Mouse (Mus musculus) ES-E14 (cell line): Measurements from ENCODE around the gene Klrb1f. TPM values are rescaled to one million over a fixed set of nuclear protein-coding genes. Genes with fewer than 3 reads are reported as not detected.

Experiments used
- DNase-seq: peaks from one replicate; pipeline ENCODE4 v3.0.0-alpha.2; 2013; ENCODE audit warnings: low read depth, low spot score
- H3K27ac ChIP-seq: 2 replicates; pipeline ENCODE4 v1.5.1; 2012; ENCODE audit warnings: low read depth, mild to moderate bottlenecking, low read length, moderate library complexity, mixed read lengths; ENCODE audit not compliant: poor library complexity, insufficient read depth, severe bottlenecking
- H3K36me3 ChIP-seq: 2 replicates; pipeline ENCODE4 v1.6.1; 2012; ENCODE audit warnings: mild to moderate bottlenecking, low read length, moderate library complexity, mixed read lengths; ENCODE audit not compliant: control insufficient read depth, poor library complexity, insufficient read depth, severe bottlenecking
- H3K4me1 ChIP-seq, 2 experiments: fragments of 150-350 bp in 1 of 2; sonication (generic) in 1 of 2; 2 replicates each; pipeline ENCODE4 v1.6.1; 2012; ENCODE audit warnings: low read length in 2 of 2, mild to moderate bottlenecking in 1 of 2, mixed read lengths in 1 of 2; ENCODE audit not compliant: control insufficient read depth in 2 of 2, insufficient read depth in 2 of 2, poor library complexity in 1 of 2
- H3K4me3 ChIP-seq, 2 experiments: fragments of 150-350 bp in 1 of 2; sonication (generic) in 1 of 2; 2 replicates each; pipeline ENCODE4 v1.5.1; 2012; ENCODE audit warnings: low read length in 2 of 2, low read depth in 1 of 2, mild to moderate bottlenecking in 1 of 2, mixed read lengths in 1 of 2; ENCODE audit not compliant: insufficient read depth in 1 of 2, poor library complexity in 1 of 2, severe bottlenecking in 1 of 2
- H3K9ac ChIP-seq: 2 replicates; pipeline ENCODE4 v1.6.1; 2012; ENCODE audit warnings: low read depth, mild to moderate bottlenecking, low read length, mixed read lengths; ENCODE audit not compliant: poor library complexity, insufficient read depth, severe bottlenecking
- H3K9me3 ChIP-seq: fragments of 150-350 bp; sonication (generic); 2 replicates; pipeline ENCODE4 v1.6.1; 2012; ENCODE audit warnings: low read depth, mild to moderate bottlenecking, low read length; ENCODE audit not compliant: control insufficient read depth, insufficient read depth
- CHD2 ChIP-seq: IDR thresholded peaks from 2 replicates; pipeline ENCODE4 v1.6.1; 2014; ENCODE audit warnings: mild to moderate bottlenecking, low read depth, low read length, inconsistent platforms
- HCFC1 ChIP-seq: IDR thresholded peaks from 2 replicates; pipeline ENCODE4 v1.6.1; 2012; ENCODE audit warnings: low read length, inconsistent platforms, borderline replicate concordance; ENCODE audit not compliant: insufficient read depth
- MAFK ChIP-seq: IDR thresholded peaks from 2 replicates; pipeline ENCODE4 v1.6.1; 2014; ENCODE audit warnings: mild to moderate bottlenecking, low read depth, low read length, inconsistent platforms; ENCODE audit not compliant: insufficient read depth
- ZC3H11A ChIP-seq: IDR thresholded peaks from 2 replicates; pipeline ENCODE4 v1.6.1; 2012; ENCODE audit warnings: low read depth, mild to moderate bottlenecking, inconsistent platforms, low read length, borderline replicate concordance
- ZNF384 ChIP-seq: IDR thresholded peaks from 2 replicates; pipeline ENCODE4 v1.6.1; 2012; ENCODE audit warnings: low read depth, low read length, inconsistent platforms
- in situ Hi-C, 2 experiments: fragments of 600-800 bp; cut with MboI; formaldehyde crosslinking; loops; one replicate each; pipeline ENCODE4 v1.15.1; 2025; ENCODE audit warnings: low sequenced_read_pairs in 2 of 2, inconsistent platforms in 1 of 2; ENCODE audit not compliant: unreplicated experiment in 2 of 2
- total RNA-seq: library from RNA; depleted of rRNA; stranded (reverse); fragments of 300-350 nt; gene quantifications from 2 replicates; pipeline ENCODE4 v1.2.3, GENCODE M21; 2012

The Klrb1f gene
- total RNA-seq, 1 experiment, result not detected

GRCm38 (mm10) chr6:129051731-129052130 is 6.0 kb downstream of the Klrb1f start:
- no peak overlapping the region for H3K4me3 ChIP-seq
- H3K9ac ChIP-seq, result no peak overlapping the region
- H3K4me1 ChIP-seq, result no peaks in the 10 kb centered on the region
- in situ Hi-C loops, result no loop called here
- H3K9me3 ChIP-seq, result no peaks in the 10 kb centered on the region
- no peak for DNase-seq
- no peak for TF ChIP-seq CHD2
- TF ChIP-seq MAFK, result no peak
- TF ChIP-seq HCFC1, result no peak
- no peak for TF ChIP-seq ZC3H11A
- TF ChIP-seq ZNF384, result no peak
- H3K36me3 ChIP-seq, result no peaks in the 10 kb centered on the region
- H3K27ac ChIP-seq, result no peak overlapping the region

GRCm38 (mm10) chr6:129056237-129056636 is 10.5 kb downstream of the Klrb1f start:
- no peak for DNase-seq
- no peak overlapping the region for H3K4me3 ChIP-seq
- in situ Hi-C loops, result no loop called here

GRCm38 (mm10) chr6:129058013-129058412 is 12.3 kb downstream of the Klrb1f start:
- no peak overlapping the region for H3K4me3 ChIP-seq
- H3K27ac ChIP-seq, result no peak overlapping the region
- no peaks in the 10 kb centered on the region for H3K36me3 ChIP-seq
- H3K4me1 ChIP-seq, result no peaks in the 10 kb centered on the region
- no peak for DNase-seq
- in situ Hi-C loops, result no loop called here
- TF ChIP-seq HCFC1, result no peak
- no peak for TF ChIP-seq CHD2
- TF ChIP-seq ZC3H11A, result no peak
- no peak for TF ChIP-seq MAFK
- no peak for TF ChIP-seq ZNF384
- no peak overlapping the region for H3K9ac ChIP-seq
- H3K9me3 ChIP-seq, result no peaks in the 10 kb centered on the region

More at GRCm38 (mm10) chr6:129056237-129056636, 10.5 kb downstream of the Klrb1f start:
- no peak overlapping the region for H3K27ac ChIP-seq
- H3K36me3 ChIP-seq, result no peaks in the 10 kb centered on the region
- H3K9me3 ChIP-seq, result no peaks in the 10 kb centered on the region
- TF ChIP-seq ZNF384, result no peak
- no peak for TF ChIP-seq HCFC1
- TF ChIP-seq CHD2, result no peak
- TF ChIP-seq ZC3H11A, result no peak
- TF ChIP-seq MAFK, result no peak
- H3K4me1 ChIP-seq, result no peaks in the 10 kb centered on the region
- H3K9ac ChIP-seq, result no peak overlapping the region

GRCm38 (mm10) chr6:129065407-129065806 is 19.7 kb downstream of the Klrb1f start:
- in situ Hi-C loops, result no loop called here
- Histone ChIP-seq H3K9ac (no peak overlapping the region), H3K4me3 (no peak overlapping the region), H3K36me3 (no peaks in the 10 kb centered on the region), H3K27ac (no peak overlapping the region), H3K4me1 (no peaks in the 10 kb centered on the region), H3K9me3 (no peaks in the 10 kb centered on the region; the same call in none of the 2 replicates)
- no peak for DNase-seq
- TF ChIP-seq HCFC1 (no peak), ZNF384 (no peak)

GRCm38 (mm10) chr6:129065857-129066256 is 20.2 kb downstream of the Klrb1f start:
- no peaks in the 10 kb centered on the region for H3K4me1 ChIP-seq
- H3K9me3 ChIP-seq, result no peaks in the 10 kb centered on the region; the same call in none of the 2 replicates
- H3K27ac ChIP-seq, result no peak overlapping the region
- TF ChIP-seq HCFC1, result no peak
- TF ChIP-seq ZNF384, result no peak
- no peak for TF ChIP-seq ZC3H11A
- no peak for TF ChIP-seq MAFK
- TF ChIP-seq CHD2, result no peak
- H3K9ac ChIP-seq, result no peak overlapping the region
- H3K36me3 ChIP-seq, result no peaks in the 10 kb centered on the region
- H3K4me3 ChIP-seq, result no peak overlapping the region
- in situ Hi-C loops, result no loop called here
- DNase-seq, result no peak
